Mouse (Mus musculus): Measurements from ENCODE around the gene Bckdha. TPM values are rescaled to one million over a fixed set of nuclear protein-coding genes. Genes with fewer than 3 reads are reported as not detected.
A peak's percentile ranks its signal among the peaks of the same experiment; 100 is the strongest.

The Bckdha gene
- total and polyA plus RNA-seq, 2 experiments, result 273 to 521 TPM

GRCm38 (mm10) chr7:25618865-25619721 is 39.7 kb downstream of the Bckdha start, which contains the start of gene Dmac2:
TSS of gene Dmac2 (plus strand) at chr7:25619414.
- peaks cover 5% of the 10 kb centered on the region; the same call in 1 of the 2 replicates for H3K4me1 ChIP-seq (ENCODE audit: control insufficient read depth, insufficient read depth, low read length)
- H3K9ac ChIP-seq (ENCODE audit: low read depth, low read length), result peak within 1 kb of the TSS; percentile 73
- no peaks in the 10 kb centered on the region for H3K79me2 ChIP-seq (ENCODE audit: control insufficient read depth, insufficient read depth, low read length)
- H3K36me3 ChIP-seq (ENCODE audit: control insufficient read depth, insufficient read depth, low read length), result peaks cover 4% of the 10 kb centered on the region
- TF ChIP-seq CTCF (IDR thresholded peaks at IDR 0.05; ENCODE audit: low read depth, low read length), result no peak
- 0 out of 2 replicates have a peak, but pooled peaks have one; percentile 26 for TF ChIP-seq POLR2A (IDR thresholded peaks at IDR 0.05; ENCODE audit: extremely low read depth, insufficient read depth, low read length)
- DNase-seq (ENCODE audit: extremely low read depth, low read depth, low spot score), result peak; percentile 87
- 3% methylated on average over 53 of the region's 53 CpGs for WGBS
- H3K27ac ChIP-seq (replicated peaks; ENCODE audit: insufficient read depth, low read depth, low read length), result peak within 1 kb of the TSS; percentile 88
- no peaks in the 10 kb centered on the region for H3K27me3 ChIP-seq (ENCODE audit: control insufficient read depth, insufficient read depth, low read length)
- H3K4me3 ChIP-seq (ENCODE audit: insufficient read depth, low read depth, low read length), result peak within 1 kb of the TSS; percentile 87

GRCm38 (mm10) chr7:25617376-25618160 is 41.2 kb downstream of the Bckdha start:
- H3K9ac ChIP-seq (ENCODE audit: low read depth, low read length), result no peak overlapping the region
- H3K36me3 ChIP-seq (ENCODE audit: control insufficient read depth, insufficient read depth, low read length), result peaks cover 4% of the 10 kb centered on the region
- DNase-seq (ENCODE audit: extremely low read depth, low read depth, low spot score), result no peak
- no peak for TF ChIP-seq CTCF (IDR thresholded peaks at IDR 0.05; ENCODE audit: low read depth, low read length)
- no peaks in the 10 kb centered on the region for H3K27me3 ChIP-seq (ENCODE audit: control insufficient read depth, insufficient read depth, low read length)
- H3K4me3 ChIP-seq (ENCODE audit: insufficient read depth, low read depth, low read length), result no peak overlapping the region
- H3K27ac ChIP-seq (replicated peaks; ENCODE audit: insufficient read depth, low read depth, low read length), result no peak overlapping the region
- H3K4me1 ChIP-seq (ENCODE audit: control insufficient read depth, insufficient read depth, low read length), result peaks cover 5% of the 10 kb centered on the region; the same call in 1 of the 2 replicates
- H3K79me2 ChIP-seq (ENCODE audit: control insufficient read depth, insufficient read depth, low read length), result no peaks in the 10 kb centered on the region
- WGBS, result 89% methylated on average over 10 of the region's 10 CpGs

- Histone ChIP-seq H3K27ac (replicated peaks; ENCODE audit: insufficient read depth, low read depth, low read length) (no peak within 1 kb of the TSS), H3K36me3 (ENCODE audit: control insufficient read depth, insufficient read depth, low read length) (no peaks in the 10 kb centered on the region)
- DNase-seq (ENCODE audit: extremely low read depth, low read depth, low spot score), result no peak
These were observed 43.1 kb downstream of the Bckdha start, which contains the start of gene Erich4 for GRCm38 (mm10) chr7:25615706-25616011. TSS of gene Erich4 (minus strand) at chr7:25615892.

DNA sequence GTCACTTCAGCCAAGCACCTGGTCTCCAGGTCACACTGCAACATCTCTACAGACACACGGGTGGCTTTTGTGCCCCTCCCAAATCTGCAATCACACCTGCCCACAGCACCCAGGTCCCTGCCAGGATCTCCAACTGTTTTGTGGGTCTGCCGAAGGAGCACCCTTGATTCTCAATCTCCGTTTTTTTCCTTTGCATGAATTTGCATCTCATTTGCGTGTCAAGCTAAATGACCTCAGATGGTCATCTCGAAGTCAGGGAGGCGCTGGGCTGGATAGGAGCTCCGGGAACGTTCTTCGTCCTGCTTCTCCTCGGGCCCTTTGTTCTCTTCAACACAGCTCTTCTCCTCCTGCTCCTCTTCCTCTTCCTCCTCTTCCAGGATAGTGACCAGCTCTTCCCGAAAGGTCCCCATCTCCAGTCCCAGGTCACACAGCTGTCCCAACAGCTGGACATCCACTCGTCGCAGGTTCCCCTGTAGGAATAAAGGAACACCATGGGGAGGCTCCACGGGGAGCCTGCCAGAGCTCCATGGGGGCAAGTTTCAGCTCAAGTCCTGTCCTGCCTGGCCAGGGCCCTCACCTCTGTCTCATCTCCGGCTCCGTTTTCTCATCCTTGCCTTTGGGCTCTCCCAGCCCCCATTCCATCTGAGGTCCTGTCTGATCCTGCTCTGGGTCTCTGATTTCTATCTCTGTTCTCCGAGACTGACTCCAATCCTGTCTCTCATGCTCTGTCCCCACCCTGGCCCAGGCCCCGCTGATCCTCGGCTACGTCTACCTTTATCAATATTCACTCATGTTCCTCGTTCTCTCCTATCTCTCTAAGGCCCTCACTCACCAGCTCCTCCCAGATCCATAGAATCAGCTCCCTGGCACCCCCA is 43.7 kb downstream of the Bckdha start:
- H3K27ac ChIP-seq (replicated peaks; ENCODE audit: insufficient read depth, low read depth, low read length), result no peak overlapping the region
- DNase-seq (ENCODE audit: extremely low read depth, low read depth, low spot score), result no peak

More at GRCm38 (mm10) chr7:25615706-25616011, 43.1 kb downstream of the Bckdha start, which contains the start of gene Erich4:
- Histone ChIP-seq H3K9ac (ENCODE audit: low read depth, low read length) (no peak within 1 kb of the TSS), H3K27me3 (ENCODE audit: control insufficient read depth, insufficient read depth, low read length) (no peaks in the 10 kb centered on the region), H3K4me3 (ENCODE audit: insufficient read depth, low read depth, low read length) (no peak within 1 kb of the TSS), H3K79me2 (ENCODE audit: control insufficient read depth, insufficient read depth, low read length) (no peaks in the 10 kb centered on the region), H3K4me1 (ENCODE audit: control insufficient read depth, insufficient read depth, low read length) (peaks cover 5% of the 10 kb centered on the region; the same call in 1 of the 2 replicates)
- 52% methylated on average over 5 of the region's 5 CpGs for WGBS
- no peak for TF ChIP-seq POLR2A (IDR thresholded peaks at IDR 0.05; ENCODE audit: extremely low read depth, insufficient read depth, low read length)
- TF ChIP-seq CTCF (IDR thresholded peaks at IDR 0.05; ENCODE audit: low read depth, low read length), result no peak

DNA sequence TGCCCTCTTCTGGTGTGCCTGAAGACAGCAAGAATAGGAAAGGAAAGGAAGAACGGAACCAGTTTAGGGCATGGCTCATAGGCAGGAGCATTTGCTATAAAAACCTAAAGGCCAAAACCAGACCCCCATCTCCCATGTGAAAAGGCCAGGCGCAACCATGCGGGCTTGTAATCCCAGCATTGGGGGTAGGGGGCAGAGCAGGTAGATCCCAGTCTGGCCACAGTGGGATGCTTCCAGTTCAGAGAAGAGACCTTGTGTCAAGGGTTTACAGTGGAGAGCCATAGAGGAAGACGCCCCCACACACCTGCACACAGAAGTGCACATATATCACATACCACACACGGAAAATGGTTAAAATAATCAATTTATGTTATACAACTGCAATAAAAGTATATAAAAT is 44.7 kb downstream of the Bckdha start:
- H3K4me3 ChIP-seq (ENCODE audit: insufficient read depth, low read depth, low read length), result no peak overlapping the region
- H3K36me3 ChIP-seq (ENCODE audit: control insufficient read depth, insufficient read depth, low read length), result no peaks in the 10 kb centered on the region
- H3K27me3 ChIP-seq (ENCODE audit: control insufficient read depth, insufficient read depth, low read length), result no peaks in the 10 kb centered on the region
- no peaks in the 10 kb centered on the region for H3K79me2 ChIP-seq (ENCODE audit: control insufficient read depth, insufficient read depth, low read length)
- DNase-seq (ENCODE audit: extremely low read depth, low read depth, low spot score), result no peak
- no peak overlapping the region for H3K27ac ChIP-seq (replicated peaks; ENCODE audit: insufficient read depth, low read depth, low read length)
- no peak overlapping the region for H3K9ac ChIP-seq (ENCODE audit: low read depth, low read length)
- no peaks in the 10 kb centered on the region for H3K4me1 ChIP-seq (ENCODE audit: control insufficient read depth, insufficient read depth, low read length)
- TF ChIP-seq POLR2A (IDR thresholded peaks at IDR 0.05; ENCODE audit: extremely low read depth, insufficient read depth, low read length) (no peak), CTCF (IDR thresholded peaks at IDR 0.05; ENCODE audit: low read depth, low read length) (no peak)
- WGBS, result 96% methylated on average over 5 of the region's 5 CpGs

More for the DNA sequence above, 43.7 kb downstream of the Bckdha start:
- H3K9ac ChIP-seq (ENCODE audit: low read depth, low read length), result no peak overlapping the region
- no peaks in the 10 kb centered on the region for H3K79me2 ChIP-seq (ENCODE audit: control insufficient read depth, insufficient read depth, low read length)
- no peak overlapping the region for H3K4me3 ChIP-seq (ENCODE audit: insufficient read depth, low read depth, low read length)
- H3K27me3 ChIP-seq (ENCODE audit: control insufficient read depth, insufficient read depth, low read length), result no peaks in the 10 kb centered on the region
- no peaks in the 10 kb centered on the region for H3K36me3 ChIP-seq (ENCODE audit: control insufficient read depth, insufficient read depth, low read length)
- 83% methylated on average over 21 of the region's 21 CpGs for WGBS
- TF ChIP-seq CTCF (IDR thresholded peaks at IDR 0.05; ENCODE audit: low read depth, low read length), result no peak
- no peak for TF ChIP-seq POLR2A (IDR thresholded peaks at IDR 0.05; ENCODE audit: extremely low read depth, insufficient read depth, low read length)
- H3K4me1 ChIP-seq (ENCODE audit: control insufficient read depth, insufficient read depth, low read length), result peaks cover 2% of the 10 kb centered on the region; the same call in 1 of the 2 replicates

Data from liver, adult 2 months (tissue).